Mouse (Mus musculus) heart, embryonic 12.5 days (tissue): Measurements from ENCODE around the gene Pcbp2. TPM values are rescaled to one million over a fixed set of nuclear protein-coding genes. Genes with fewer than 3 reads are reported as not detected.

Source experiments
- ATAC-seq: fragments of 200-750 bp; cut with Nextera tagmentation; 2 replicates; pipeline ENCODE4 v1.8.0; 2017; ENCODE audit warnings: moderate TSS enrichment, moderate library complexity; ENCODE audit not compliant: insufficient number of reproducible peaks, low FRiP score
- H3K27ac ChIP-seq: fragments of 300-500 bp; sonication (generic); 2 replicates; pipeline ENCODE4 v1.5.1; 2016; ENCODE audit warnings: mild to moderate bottlenecking, moderate library complexity; ENCODE audit not compliant: poor library complexity, severe bottlenecking
- H3K27me3 ChIP-seq: fragments of 300-500 bp; sonication (generic); replicated peaks from 2 replicates; pipeline ENCODE4 v1.6.1; 2016; ENCODE audit warnings: mild to moderate bottlenecking, moderate library complexity
- H3K36me3 ChIP-seq: fragments of 300-500 bp; sonication (generic); 2 replicates; pipeline ENCODE4 v1.6.1; 2016; ENCODE audit warnings: mild to moderate bottlenecking, moderate library complexity
- H3K4me1 ChIP-seq: fragments of 300-500 bp; sonication (generic); replicated peaks from 2 replicates; pipeline ENCODE4 v1.6.1; 2016; ENCODE audit warnings: mild to moderate bottlenecking
- H3K4me2 ChIP-seq: fragments of 300-500 bp; sonication (generic); 2 replicates; pipeline ENCODE4 v1.6.1; 2016; ENCODE audit warnings: mild to moderate bottlenecking, moderate library complexity
- H3K4me3 ChIP-seq: fragments of 300-500 bp; sonication (generic); 2 replicates; pipeline ENCODE4 v1.5.1; 2016; ENCODE audit warnings: mild to moderate bottlenecking
- H3K9ac ChIP-seq: fragments of 300-500 bp; sonication (generic); 2 replicates; pipeline ENCODE4 v1.6.1; 2016; ENCODE audit warnings: mild to moderate bottlenecking, moderate library complexity
- H3K9me3 ChIP-seq: fragments of 300-500 bp; sonication (generic); replicated peaks from 2 replicates; pipeline ENCODE4 v1.6.1; 2016; ENCODE audit warnings: mild to moderate bottlenecking, moderate library complexity
- WGBS: fragments of 180-500 bp; shearing (Covaris S2); methylation state at CpG from one replicate; pipeline ENCODE4 v1.1.7; 2016; 5-methylcytosine and 5-hydroxymethylcytosine counted together
- polyA plus RNA-seq: library from polyadenylated mRNA; unstranded; fragments of >200 nt; fragmentation: Nextera tagmentation; extraction: Ambion mirVana; gene quantifications from 2 replicates; pipeline ENCODE4 v1.2.1, GENCODE M21; 2016

The Pcbp2 gene
- polyA plus RNA-seq, 1 experiment from 2014 or later, result 134 TPM

- Histone ChIP-seq H3K4me3 (no peak overlapping the region), H3K4me2 (no peak overlapping the region), H3K36me3 (peaks cover 85% of the 10 kb centered on the region), H3K27me3 (no peaks in the 10 kb centered on the region), H3K27ac (no peak overlapping the region), H3K9ac (no peak overlapping the region), H3K4me1 (no peaks in the 10 kb centered on the region), H3K9me3 (no peaks in the 10 kb centered on the region)
- 73% methylated on average over 3 of the region's 3 CpGs for WGBS
- ATAC-seq, result no peak
Measured at GRCm38 (mm10) chr15:102499370-102499769, 29.0 kb downstream of the Pcbp2 start.

DNA sequence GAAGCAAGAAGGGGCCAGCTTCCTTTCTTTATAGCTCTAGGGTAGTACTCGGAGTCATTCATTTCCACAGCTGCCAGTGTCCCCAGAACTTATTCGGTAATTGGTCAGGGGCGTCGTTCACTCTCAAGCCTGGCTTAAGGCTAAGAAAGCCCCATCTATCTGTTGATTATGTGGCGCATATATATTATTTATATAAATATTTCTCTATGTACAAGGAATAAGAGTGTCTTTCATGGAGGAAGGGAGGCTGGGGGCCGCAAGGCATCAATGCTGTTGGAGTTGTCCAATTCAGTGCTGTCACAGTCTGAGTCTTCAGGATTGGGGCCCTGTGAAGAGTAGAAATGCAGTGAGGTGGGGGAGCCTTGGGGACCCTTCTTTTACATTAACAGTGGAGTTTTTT is 29.5 kb downstream of the Pcbp2 start:
- 91% methylated on average over 6 of the region's 6 CpGs for WGBS
- H3K9me3 ChIP-seq, result no peaks in the 10 kb centered on the region
- peaks cover 84% of the 10 kb centered on the region for H3K36me3 ChIP-seq
- H3K27me3 ChIP-seq, result no peaks in the 10 kb centered on the region
- H3K4me2 ChIP-seq, result no peak overlapping the region
- no peaks in the 10 kb centered on the region for H3K4me1 ChIP-seq
- H3K27ac ChIP-seq, result no peak overlapping the region
- no peak for ATAC-seq
- no peak overlapping the region for H3K4me3 ChIP-seq
- H3K9ac ChIP-seq, result no peak overlapping the region

DNA sequence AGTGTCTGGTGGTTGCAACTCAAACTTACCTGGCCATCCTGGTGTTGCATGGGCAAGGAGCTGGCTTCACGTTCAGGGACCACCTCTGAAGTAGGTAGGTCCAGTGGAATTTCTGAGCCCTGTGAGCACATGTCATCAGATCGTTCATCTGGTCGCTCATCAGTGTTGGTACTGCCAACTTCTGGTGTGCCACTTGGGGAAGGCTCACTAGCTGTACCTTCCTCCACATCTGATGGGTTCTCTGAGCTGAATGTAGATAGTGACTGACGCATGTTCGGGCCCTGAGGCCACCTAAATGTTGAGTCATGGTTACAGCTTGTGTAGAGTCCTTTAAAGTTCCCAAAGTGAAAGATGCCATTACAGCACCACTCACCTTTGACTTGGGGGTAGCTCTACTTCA is 30.1 kb downstream of the Pcbp2 start:
- no peak overlapping the region for H3K9ac ChIP-seq
- H3K4me2 ChIP-seq, result no peak overlapping the region
- ATAC-seq, result no peak
- no peaks in the 10 kb centered on the region for H3K27me3 ChIP-seq
- H3K36me3 ChIP-seq, result peaks cover 86% of the 10 kb centered on the region
- H3K4me1 ChIP-seq, result peaks cover 6% of the 10 kb centered on the region
- no peak overlapping the region for H3K4me3 ChIP-seq
- no peaks in the 10 kb centered on the region for H3K9me3 ChIP-seq
- no peak overlapping the region for H3K27ac ChIP-seq
- WGBS, result 86% methylated on average over 5 of the region's 5 CpGs

DNA sequence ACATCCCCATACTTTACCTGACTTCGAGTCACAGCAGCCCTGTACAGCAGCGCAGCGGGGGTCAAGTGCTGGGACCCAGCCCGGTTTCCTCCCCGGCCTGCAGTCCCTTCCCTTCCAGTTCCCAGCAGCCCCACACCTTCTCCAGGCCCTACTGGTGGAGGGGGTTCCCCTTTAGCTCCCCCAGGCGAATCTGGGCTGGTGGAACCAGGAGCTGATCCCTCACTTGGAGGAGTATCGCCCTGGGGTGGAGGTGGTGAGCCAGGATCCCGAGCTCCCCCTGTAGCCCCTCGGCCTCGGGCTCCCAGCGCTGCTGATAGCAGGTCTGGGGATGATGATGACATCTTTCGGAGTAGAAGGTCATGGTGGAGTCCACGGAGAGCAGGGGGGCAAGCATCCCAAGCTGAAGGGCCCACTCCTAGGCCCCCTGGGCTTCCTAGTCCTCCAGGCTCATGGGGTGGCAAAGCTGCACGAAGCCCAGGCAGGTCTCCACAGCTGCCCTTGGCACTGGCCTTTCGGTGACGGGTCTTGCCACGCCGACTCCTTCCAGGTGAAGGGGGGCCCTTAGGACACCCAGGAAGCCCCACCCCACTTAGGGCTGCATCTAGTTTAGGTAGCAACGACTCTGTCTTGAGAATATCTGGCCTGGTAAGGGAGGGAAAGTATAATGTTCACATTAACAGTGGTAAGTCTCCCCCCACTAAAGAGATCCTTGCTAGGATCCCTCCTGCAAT is 30.9 kb downstream of the Pcbp2 start:
- no peaks in the 10 kb centered on the region for H3K27me3 ChIP-seq
- H3K27ac ChIP-seq, result no peak overlapping the region
- no peak overlapping the region for H3K4me3 ChIP-seq
- H3K36me3 ChIP-seq, result peaks cover 86% of the 10 kb centered on the region
- ATAC-seq, result peak; percentile 20; the same call in 1 of the 2 replicates
- 89% methylated on average over 19 of the region's 19 CpGs for WGBS
- peaks cover 13% of the 10 kb centered on the region for H3K4me1 ChIP-seq
- H3K4me2 ChIP-seq, result no peak overlapping the region
- H3K9me3 ChIP-seq, result no peaks in the 10 kb centered on the region
- H3K9ac ChIP-seq, result no peak overlapping the region

DNA sequence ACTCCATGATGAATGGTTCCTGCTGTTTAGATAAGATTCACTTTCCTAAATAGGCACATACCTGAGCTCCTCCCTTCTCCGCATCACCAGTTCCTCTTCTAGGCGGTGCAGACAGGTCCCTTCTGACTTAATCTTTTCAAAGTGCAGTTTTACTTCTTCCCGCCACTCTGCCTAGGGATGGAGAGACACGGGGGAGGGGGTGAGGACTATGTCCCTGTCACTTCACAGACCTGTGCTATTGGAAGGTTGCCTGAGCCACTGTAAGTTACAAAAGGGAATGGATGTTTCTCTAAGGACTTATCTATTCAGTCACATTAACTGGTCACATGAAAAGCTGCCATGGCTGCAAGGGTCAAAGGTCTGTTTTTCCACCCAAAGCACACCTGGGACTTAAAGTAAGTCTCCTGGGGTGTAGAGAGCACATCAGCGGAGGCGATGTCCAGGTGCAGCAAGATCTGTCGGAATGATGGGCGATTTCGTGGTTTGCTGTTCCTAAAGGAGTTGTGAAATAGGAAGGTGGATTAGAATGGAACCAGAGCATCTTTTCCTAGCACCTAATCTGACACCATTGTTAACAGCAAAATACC is 32.0 kb downstream of the Pcbp2 start:
- no peak overlapping the region for H3K27ac ChIP-seq
- H3K27me3 ChIP-seq, result no peaks in the 10 kb centered on the region
- H3K36me3 ChIP-seq, result peaks cover 78% of the 10 kb centered on the region
- ATAC-seq, result no peak
- no peak overlapping the region for H3K4me3 ChIP-seq
- no peak overlapping the region for H3K4me2 ChIP-seq
- H3K9ac ChIP-seq, result no peak overlapping the region
- 75% methylated on average over 9 of the region's 9 CpGs for WGBS
- peaks cover 13% of the 10 kb centered on the region for H3K4me1 ChIP-seq
- H3K9me3 ChIP-seq, result no peaks in the 10 kb centered on the region

GRCm38 (mm10) chr15:102503447-102503846 is 33.1 kb downstream of the Pcbp2 start, which contains the start of gene Gm10337:
Gene Gm10337, plus strand, starts transcription at chr15:102503722.
- WGBS, result 86% methylated on average over 1 of the region's 1 CpGs
- H3K4me2 ChIP-seq, result no peak within 1 kb of the TSS
- no peak within 1 kb of the TSS for H3K4me3 ChIP-seq
- H3K36me3 ChIP-seq, result peaks cover 74% of the 10 kb centered on the region
- peaks cover 16% of the 10 kb centered on the region for H3K4me1 ChIP-seq
- ATAC-seq, result no peak
- no peaks in the 10 kb centered on the region for H3K9me3 ChIP-seq
- no peak within 1 kb of the TSS for H3K27ac ChIP-seq
- H3K27me3 ChIP-seq, result no peaks in the 10 kb centered on the region
- H3K9ac ChIP-seq, result no peak within 1 kb of the TSS

GRCm38 (mm10) chr15:102503924-102504782 is 33.8 kb downstream of the Pcbp2 start:
- Histone ChIP-seq H3K9me3 (no peaks in the 10 kb centered on the region), H3K27ac (no peak overlapping the region), H3K4me3 (no peak overlapping the region), H3K4me1 (peaks cover 20% of the 10 kb centered on the region), H3K27me3 (no peaks in the 10 kb centered on the region), H3K36me3 (peaks cover 72% of the 10 kb centered on the region), H3K4me2 (no peak overlapping the region), H3K9ac (no peak overlapping the region)
- no peak for ATAC-seq
- 88% methylated on average over 9 of the region's 9 CpGs for WGBS

GRCm38 (mm10) chr15:102505073-102505769 is 34.9 kb downstream of the Pcbp2 start:
- ATAC-seq, result no peak
- H3K9ac ChIP-seq, result no peak overlapping the region
- H3K4me3 ChIP-seq, result no peak overlapping the region
- no peaks in the 10 kb centered on the region for H3K9me3 ChIP-seq
- no peak overlapping the region for H3K27ac ChIP-seq
- H3K4me2 ChIP-seq, result no peak overlapping the region
- H3K4me1 ChIP-seq, result peaks cover 31% of the 10 kb centered on the region
- WGBS, result 72% methylated on average over 12 of the region's 12 CpGs
- H3K27me3 ChIP-seq, result no peaks in the 10 kb centered on the region
- H3K36me3 ChIP-seq, result peaks cover 62% of the 10 kb centered on the region

DNA sequence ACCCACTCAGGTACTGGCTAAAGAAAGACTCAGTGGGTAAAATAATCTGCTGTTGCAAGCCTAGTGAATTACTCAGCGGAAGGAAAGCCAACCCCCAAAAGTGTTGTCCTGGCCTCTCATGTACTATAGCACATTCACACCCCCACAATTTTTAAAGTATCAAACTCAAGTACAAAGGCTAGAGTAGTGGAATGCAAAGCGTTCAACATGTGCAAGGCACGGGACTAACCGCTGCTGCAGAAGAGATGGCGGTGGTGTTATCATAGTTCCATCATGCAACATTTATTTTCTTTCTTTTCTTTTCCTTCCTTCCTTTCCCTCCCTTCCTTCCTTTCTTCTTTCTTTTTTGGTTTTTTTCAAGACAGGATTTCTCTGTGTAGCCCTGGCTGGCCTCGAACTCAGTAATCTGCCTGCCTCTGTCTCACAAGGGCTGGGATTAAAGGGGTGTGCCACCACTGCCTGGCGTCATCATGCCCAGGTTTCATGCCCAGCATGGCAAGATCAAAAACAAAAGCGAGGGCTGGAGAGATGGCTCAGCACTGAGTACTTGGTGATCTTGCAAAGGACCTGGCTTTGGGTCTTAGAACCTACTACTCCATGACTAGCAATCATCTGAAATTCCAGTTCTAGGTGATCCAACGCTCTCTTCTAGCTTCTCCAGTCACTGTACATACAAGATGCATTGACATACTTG is 35.6 kb downstream of the Pcbp2 start:
- no peak overlapping the region for H3K27ac ChIP-seq
- no peaks in the 10 kb centered on the region for H3K27me3 ChIP-seq
- peaks cover 35% of the 10 kb centered on the region for H3K4me1 ChIP-seq
- WGBS, result 74% methylated on average over 9 of the region's 9 CpGs
- H3K9ac ChIP-seq, result no peak overlapping the region
- no peak for ATAC-seq
- no peak overlapping the region for H3K4me2 ChIP-seq
- peaks cover 55% of the 10 kb centered on the region for H3K36me3 ChIP-seq
- no peak overlapping the region for H3K4me3 ChIP-seq
- H3K9me3 ChIP-seq, result no peaks in the 10 kb centered on the region

DNA sequence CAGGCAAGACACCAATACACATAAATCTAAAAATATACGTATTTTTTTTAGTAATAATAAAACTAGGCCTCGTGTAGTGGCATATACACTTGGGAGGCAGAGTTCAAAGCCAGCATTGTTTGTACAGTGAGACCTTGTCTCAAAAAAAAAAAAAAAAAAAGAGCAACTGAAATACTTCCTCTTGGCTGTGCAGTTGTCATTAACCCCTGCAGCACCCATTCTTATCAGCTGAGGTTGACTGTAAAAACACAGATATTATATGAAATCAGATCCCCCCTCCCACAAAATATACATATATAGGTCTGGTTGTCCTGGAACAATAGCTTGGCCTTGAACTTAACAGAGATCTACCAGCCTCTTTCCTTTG is 36.1 kb downstream of the Pcbp2 start:
- H3K36me3 ChIP-seq, result peaks cover 49% of the 10 kb centered on the region
- peaks cover 40% of the 10 kb centered on the region for H3K4me1 ChIP-seq
- 52% methylated on average over 2 of the region's 2 CpGs for WGBS
- no peaks in the 10 kb centered on the region for H3K9me3 ChIP-seq
- H3K9ac ChIP-seq, result no peak overlapping the region
- no peak overlapping the region for H3K4me3 ChIP-seq
- H3K27me3 ChIP-seq, result no peaks in the 10 kb centered on the region
- no peak overlapping the region for H3K4me2 ChIP-seq
- no peak for ATAC-seq
- no peak overlapping the region for H3K27ac ChIP-seq
